Mouse (Mus musculus): ENCODE results near the gene Olfr874.
"Not testable (repeated sequence)": the region's sequence is repeated elsewhere in the genome, so short reads cannot be mapped to it uniquely, and the experiment has no call there.

Olfr874 gene

DNA sequence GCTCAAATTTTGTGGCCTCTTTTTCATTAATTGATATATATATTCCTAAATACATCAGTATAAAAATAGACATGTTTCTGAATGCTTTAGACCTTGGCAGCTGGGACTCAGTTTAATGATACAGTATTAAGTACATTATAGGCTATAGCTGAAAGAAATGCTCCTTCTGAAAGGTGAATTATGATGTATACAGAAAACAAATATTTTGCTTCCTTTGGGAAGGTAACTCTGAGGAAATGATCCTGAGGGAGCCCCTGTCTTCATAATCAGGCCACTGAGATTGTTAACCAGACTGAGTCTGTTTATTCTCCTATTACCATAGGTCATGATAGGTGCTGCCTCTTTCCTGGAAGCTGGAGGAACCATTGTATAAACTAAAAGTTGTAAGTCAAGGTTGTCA, at the start of gene Olfr874:
Olfr874 (plus strand) TSS at position 301 of the 400 bp plus-strand sequence.
- DNase-seq (ENCODE audit: low spot score): no peak

DNA sequence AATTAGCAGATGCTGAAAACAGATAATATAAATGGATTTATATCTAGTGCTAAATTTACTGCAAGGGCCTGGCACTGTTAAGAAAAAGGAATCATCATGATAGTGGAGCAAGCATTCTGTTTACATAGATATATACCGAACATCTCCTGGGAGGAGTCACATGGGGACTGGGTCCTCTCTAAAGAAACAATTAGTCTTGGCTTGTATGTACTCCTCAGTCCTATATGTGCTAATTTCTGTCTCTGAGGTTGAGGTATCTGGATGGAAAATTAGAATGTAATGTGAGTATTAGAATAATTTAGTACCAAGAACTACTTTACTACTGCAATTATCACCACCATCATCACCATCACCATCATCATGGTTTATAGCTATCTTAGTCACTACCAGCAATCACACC, 28.8 kb upstream of the Olfr874 start, which contains the start of gene Olfr160:
Olfr160 (minus strand) TSS at position 101 of the 400 bp plus-strand sequence.
- DNase-seq (ENCODE audit: low spot score): no peak

DNA sequence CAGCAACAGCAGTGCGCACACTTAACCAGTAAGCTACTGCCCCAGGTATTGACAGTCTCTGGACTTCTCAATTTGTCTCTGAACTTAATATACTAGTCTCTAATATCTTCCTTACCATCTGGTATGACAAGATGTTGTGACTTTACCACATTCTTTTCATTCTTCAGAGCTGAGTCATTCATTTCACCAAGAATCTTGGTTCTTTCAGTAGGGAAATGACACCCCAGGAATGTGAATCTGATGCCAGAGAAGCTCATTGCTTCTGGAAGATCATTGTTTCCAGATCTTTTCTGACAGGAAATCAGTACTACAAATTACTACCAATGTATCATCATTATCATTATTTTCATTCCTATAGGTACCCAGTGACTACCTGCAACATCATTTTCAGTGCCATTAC, 10.6 kb upstream of the Olfr874 start:
- DNase-seq (ENCODE audit: low spot score): no peak

DNA sequence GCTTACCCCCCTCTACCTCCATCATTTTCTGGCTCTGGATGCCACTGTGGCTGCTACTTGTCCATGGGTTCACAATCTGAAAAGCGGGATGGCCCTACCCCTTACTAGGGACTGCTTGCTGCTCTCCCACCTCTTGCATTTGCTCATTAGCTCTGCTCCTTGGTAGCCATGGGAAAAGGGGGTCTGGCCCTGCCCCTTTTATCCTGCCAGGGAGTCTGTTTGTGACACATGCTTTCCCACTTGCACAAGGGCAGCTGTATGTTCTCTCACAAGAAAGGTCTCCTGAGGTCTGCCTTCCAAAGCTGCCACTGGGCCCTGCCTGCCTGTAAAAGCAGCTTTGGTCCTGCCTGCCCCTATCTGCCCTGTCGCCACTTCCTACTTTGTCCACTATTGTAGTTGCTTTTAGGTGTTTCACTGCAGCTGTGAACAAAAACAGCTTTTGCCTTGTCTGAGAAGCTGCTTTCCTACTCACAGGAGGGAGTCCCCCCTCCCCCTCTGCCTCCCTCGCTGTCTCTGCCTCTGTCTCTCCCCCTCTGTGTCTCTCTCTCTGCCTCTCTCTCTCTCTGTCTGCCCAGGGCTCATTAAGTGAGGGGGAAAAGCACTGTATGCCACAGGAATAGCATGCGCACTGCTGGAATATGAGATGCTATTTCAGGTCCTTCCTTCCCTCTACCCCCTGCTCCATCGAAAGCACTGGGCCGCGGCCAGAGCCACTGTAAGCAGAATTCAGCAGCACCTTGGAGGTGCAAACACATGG, 5.6 kb downstream of the Olfr874 start:
- peak; percentile 7 for DNase-seq (ENCODE audit: low spot score)

DNA sequence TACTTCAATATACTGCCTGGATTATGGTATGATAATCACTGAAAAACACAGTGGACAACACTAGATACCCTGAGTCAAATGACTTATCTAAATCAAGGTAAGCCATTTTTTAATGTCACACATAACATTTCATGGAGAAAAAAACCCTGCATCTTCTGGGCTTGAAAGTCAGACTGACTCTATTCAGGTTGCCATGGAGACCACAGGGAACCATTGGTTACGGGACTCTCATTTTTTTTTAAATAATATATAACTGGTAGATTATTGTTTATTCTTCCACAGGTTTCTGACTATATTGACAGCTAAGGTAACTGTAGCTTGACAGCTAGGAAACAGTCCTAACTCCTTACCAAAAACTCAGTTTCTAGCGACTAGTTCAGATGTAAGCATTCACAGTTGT, 6.6 kb downstream of the Olfr874 start:
- DNase-seq (ENCODE audit: low spot score): no peak

DNA sequence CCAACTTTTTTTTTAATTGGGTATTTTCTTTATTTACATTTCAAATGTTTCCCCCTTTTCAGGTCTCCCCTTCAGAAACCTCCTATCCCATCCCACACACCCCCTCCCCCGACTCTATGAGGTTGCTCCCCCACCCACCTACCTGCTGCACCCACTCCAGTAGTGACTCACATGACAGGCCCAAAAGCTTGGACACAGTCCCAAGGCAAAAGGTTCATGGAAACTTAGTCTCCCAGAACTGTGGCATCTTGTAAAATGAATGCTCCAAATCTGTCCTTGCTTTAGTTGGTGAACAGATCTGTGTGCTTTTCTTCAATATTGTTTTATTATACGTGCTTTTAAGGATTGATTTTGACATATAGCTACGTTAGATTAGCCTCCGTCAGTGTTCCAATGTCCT, 7.1 kb downstream of the Olfr874 start:
- no peak for DNase-seq (ENCODE audit: low spot score)

DNA sequence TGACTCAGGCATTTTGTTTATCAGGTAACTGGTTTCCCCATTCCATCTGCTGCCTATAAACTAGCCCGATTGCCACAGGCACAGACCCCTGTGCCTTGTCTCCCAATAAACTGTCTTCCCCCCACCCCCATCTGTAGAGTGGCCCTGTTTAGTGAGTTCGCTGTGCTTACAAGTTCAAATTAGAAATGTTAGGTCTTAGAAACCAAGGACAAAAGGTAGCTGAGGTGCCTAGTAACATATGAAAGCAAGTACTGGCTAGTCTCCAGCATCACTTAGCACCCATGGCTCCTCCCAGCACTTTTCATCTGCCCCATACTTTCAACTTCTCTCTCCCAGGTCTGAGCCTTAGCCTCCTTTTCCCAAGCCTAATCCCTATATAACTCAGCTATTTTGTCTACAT, 16.8 kb downstream of the Olfr874 start:
- DNase-seq (ENCODE audit: low spot score): no peak

DNA sequence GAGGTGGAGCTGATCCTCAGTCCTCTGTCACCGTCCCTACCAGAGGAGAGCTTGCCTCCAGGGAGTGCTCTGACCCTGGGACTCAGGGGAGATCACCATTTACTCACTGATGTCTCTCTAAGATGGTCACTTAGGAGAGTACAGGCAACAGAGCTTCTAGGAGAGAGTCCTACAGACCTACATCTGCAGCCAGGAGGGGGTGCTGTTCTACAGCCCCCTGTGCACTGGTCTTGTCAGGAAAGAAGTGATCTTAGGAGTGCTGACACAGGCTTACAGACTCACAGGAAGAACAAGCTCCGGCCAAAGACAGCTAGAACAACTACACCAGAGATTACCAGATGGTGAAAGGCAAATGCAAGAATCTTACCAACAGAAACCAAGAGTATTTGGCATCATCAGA, 17.6 kb downstream of the Olfr874 start:
- DNase-seq (ENCODE audit: low spot score): no peak

DNA sequence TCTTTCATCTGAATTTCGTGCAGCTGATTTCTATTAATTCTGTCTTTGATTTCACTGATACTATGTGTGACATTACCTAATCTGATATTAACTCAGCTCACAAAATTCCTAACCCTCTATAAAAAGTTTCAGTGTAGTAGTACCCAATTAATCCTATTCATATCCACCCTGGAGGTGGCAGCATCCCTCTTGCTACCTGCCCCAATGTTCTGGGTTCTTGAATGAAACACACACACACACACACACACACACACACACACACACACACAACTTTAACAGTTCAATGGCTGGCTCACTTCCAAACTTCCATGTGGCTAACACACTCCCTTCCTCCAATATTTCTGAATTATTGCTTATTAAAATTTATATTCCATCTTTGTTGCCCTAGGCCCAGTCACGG, 25.8 kb downstream of the Olfr874 start:
- DNase-seq (ENCODE audit: low spot score): no peak

DNA sequence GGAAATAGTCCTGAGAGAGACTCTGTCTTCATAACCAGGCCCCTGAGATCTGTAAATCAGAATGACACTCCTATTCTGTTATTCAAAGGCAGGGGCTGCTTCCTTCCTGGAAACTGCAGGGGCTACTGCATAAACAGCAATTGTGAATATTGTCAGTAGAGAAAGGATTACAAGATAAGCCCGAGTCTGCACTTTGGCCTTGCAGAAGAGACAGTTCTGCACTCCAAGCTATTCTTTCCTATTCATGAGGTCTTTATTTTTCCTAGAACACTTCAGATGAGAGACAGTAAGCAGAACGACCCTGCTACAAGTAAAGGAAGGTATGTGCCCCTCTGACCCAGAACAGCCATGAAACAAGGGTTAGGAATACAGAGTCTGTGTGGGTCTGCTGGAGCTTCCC, 26.9 kb downstream of the Olfr874 start, which contains the start of gene Olfr875:
Olfr875 (plus strand) TSS at position 99 of the 400 bp plus-strand sequence.
- no peak for DNase-seq (ENCODE audit: low spot score)

DNA sequence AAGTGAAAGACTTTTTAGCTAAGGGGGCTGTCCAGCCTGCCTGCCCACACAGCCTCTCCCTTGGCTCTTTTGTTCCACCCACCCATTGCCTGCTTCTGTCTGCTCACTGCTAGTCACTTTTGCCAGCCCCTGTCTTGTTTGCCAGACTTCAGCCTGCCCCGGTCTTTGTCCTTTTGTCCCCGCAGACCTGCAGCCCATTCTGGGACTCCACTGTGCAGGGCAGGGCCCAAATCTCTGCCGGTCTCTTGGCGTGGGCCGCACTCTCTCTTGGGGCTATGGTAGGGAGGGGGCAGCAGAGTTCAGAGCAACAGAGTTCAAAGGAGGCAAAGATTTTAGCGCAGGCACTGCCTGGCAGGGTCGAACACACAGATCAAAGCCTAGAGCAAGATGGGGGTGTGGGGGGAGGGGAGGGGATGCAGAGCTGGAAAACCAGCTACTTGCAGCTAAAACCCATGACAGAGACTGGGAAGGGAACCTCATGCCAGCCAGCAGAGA, 37.9 kb downstream of the Olfr874 start:
- DNase-seq (ENCODE audit: low spot score): no peak

DNA sequence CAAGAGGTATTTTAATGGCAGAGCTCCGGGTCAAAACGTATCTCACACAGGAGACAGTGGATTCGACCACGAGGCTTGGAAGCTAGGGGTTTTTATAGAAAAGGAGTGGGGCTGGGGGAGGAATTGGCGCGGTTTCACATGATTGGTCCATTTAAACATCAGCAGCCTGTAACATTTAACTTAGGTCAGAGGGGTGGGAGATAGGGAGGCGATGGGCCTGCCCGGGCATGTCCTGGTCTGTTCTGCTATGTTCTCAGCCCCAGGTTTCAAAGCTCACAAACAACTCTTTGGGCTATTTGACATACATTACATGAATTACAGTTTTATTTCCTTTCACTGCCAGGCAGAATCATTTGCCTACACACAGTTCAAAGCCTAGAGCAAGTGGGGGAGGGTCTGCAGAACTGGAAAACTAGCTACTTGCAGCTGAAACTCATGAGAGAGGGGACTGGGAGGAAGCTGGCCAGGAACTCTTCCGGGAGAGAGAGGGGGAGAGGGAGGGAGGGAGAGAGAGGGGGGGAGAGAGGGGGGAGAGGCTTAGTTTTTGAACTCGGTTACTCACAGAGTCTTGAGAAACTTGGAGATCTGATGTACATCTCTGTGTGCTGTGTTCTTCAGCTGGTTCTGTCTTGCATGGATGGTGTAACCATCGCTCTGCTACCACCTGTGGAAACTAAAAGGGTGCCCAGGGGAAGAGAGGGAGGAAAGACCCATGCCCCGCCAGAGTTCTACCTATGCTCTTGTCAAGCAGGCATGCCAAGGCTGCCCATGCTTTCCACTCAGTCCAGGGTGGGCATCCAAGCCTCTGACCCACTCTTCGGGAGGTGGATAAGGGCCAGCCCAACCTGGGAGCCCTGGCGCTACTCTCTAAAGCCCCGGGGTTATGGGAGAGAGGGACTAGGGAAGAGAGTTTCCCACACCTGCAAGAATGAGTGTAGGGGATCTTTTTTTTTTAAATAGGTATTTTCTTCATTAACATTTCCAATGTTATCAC, 38.8 kb downstream of the Olfr874 start:
- DNase-seq (ENCODE audit: low spot score): not testable (repeated sequence)

DNA sequence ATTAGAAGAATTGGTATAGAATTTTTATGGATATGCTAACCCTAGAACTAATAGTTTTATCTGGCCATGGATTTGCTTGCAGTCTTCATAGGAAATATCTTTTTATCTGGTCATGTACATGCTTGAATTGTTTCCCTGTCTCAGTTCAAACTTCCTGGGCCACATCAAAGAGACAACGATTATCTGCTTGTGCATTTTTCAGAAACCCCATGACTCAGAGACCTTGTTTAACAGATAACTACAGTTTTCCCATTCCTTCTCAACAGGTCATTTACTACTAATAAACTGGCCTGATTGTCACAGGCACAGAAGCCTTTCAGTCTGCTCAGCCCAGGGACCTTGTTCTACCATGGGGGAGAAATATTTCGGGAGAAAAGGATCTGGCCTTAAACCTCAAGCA, 41.5 kb downstream of the Olfr874 start:
- no peak for DNase-seq (ENCODE audit: low spot score)

All from left cerebral cortex, adult 11 months (tissue).